Comparison of ENCODE assay signal across 12 mouse cellular contexts in genomic region chr8:119972558-119972957, GRCm38 (mm10). TPM values are rescaled to one million over a fixed set of nuclear protein-coding genes. Genes with fewer than 3 reads are reported as not detected.
DNase-seq lines count a peak whose midpoint lies in the region; ATAC-seq lines count a peak whose summit lies in the region.
"Had no signal": no experiment of that assay in that cellular context is flagged by ENCODE, and none has a peak within 500 bp of the region (broad histone marks: within the 10 kb centered on the region; RNA-seq: fewer than 3 reads in every experiment).

No protein-coding gene starts in this region.

- no peaks in the 10 kb centered on the region for H3K36me3 ChIP-seq in heart, embryonic 15.5 days
- H3K36me3 ChIP-seq: forebrain, embryonic 12.5 days had no signal

- no peaks in the 10 kb centered on the region for H3K9me3 ChIP-seq in heart, embryonic 15.5 days (replicated peaks)

- no peak for DNase-seq in heart, postnatal 14 days
- peak; percentile 45 for DNase-seq in lung, postnatal 10 days
- no peak for DNase-seq in lung, postnatal 14 days
- peak; percentile 27 for DNase-seq in induced T-regulatory cell, adult 2 months (ENCODE audit: low read depth)
- DNase-seq in thymus, postnatal 25 days = peak; percentile 24
- no peak for DNase-seq in urinary bladder, adult 18-20 months (ENCODE audit: low spot score in 2 of 2)
- no peak for DNase-seq in cerebellum, postnatal 36 days
- DNase-seq: retina, postnatal 1 day had no signal

- intact Hi-C loops in heart, postnatal 14 days (cut with DNase I) = no loop called here

- H3K9ac ChIP-seq in heart, embryonic 15.5 days = no peak overlapping the region
- H3K9ac ChIP-seq: forebrain, embryonic 12.5 days had no signal

- H3K4me3 ChIP-seq in heart, embryonic 15.5 days = no peak overlapping the region
- H3K4me3 ChIP-seq: forebrain, embryonic 12.5 days; myocyte had no signal

- H3K27me3 ChIP-seq in heart, embryonic 15.5 days = 0 out of 2 replicates have a peak, but pooled peaks cover 3% of the 10 kb centered on the region
- H3K27me3 ChIP-seq: forebrain, embryonic 12.5 days had no signal

- no peak for ATAC-seq in heart, embryonic 15.5 days (replicated peaks; ENCODE audit: insufficient number of reproducible peaks, insufficient read depth, low FRiP score, low read depth)
- ATAC-seq: activated CD4-positive, CD25-positive, alpha-beta regulatory T cell, adult 4 months had no signal

- WGBS in heart, embryonic 15.5 days = 54% methylated on average over 12 of the region's 12 CpGs

- H3K4me2 ChIP-seq in heart, embryonic 15.5 days = no peak overlapping the region
- H3K4me2 ChIP-seq: forebrain, embryonic 12.5 days had no signal

- H3K27ac ChIP-seq in heart, embryonic 15.5 days = 0 out of 2 replicates have a peak overlapping the region, but pooled peaks have one; percentile 31
- H3K27ac ChIP-seq: forebrain, embryonic 12.5 days had no signal

- no peaks in the 10 kb centered on the region for H3K4me1 ChIP-seq in heart, embryonic 15.5 days (replicated peaks)
- H3K4me1 ChIP-seq: forebrain, embryonic 12.5 days had no signal

RNA-seq across cellular contexts. Expression of gene Crispld2, which starts 19.7 kb away (rescaled TPM):
- 3.4 and 4.7 TPM in 2 replicates for polyA plus RNA-seq in heart, embryonic 15.5 days (2015; fragmentation: Nextera tagmentation; extraction: Ambion mirVana)
- 10 to 100 TPM; 16.9 to 17.6 TPM for total RNA-seq in heart, postnatal 14 days (2021)
- polyA plus RNA-seq: activated CD4-positive, CD25-positive, alpha-beta regulatory T cell, adult 4 months had no signal

Comparison
In these comparisons a context has a peak if more than half of its experiments do, and no peak if none do; other contexts are left out.
1. DNase-seq: peak in lung, postnatal 10 days (single experiment), induced T-regulatory cell, adult 2 months (single experiment) and thymus, postnatal 25 days (single experiment); none in heart, postnatal 14 days (0 of 2), lung, postnatal 14 days (single experiment), urinary bladder, adult 18-20 months (0 of 2) and cerebellum, postnatal 36 days (0 of 2).